Mouse (Mus musculus) WW6 (cell line): Measurements from ENCODE around the gene Ssh3.

Experiments
- DNase-seq: peaks from one replicate; pipeline ENCODE4 v3.0.0-alpha.2; 2013; ENCODE audit warnings: low read depth, low spot score

Gene Ssh3

DNA sequence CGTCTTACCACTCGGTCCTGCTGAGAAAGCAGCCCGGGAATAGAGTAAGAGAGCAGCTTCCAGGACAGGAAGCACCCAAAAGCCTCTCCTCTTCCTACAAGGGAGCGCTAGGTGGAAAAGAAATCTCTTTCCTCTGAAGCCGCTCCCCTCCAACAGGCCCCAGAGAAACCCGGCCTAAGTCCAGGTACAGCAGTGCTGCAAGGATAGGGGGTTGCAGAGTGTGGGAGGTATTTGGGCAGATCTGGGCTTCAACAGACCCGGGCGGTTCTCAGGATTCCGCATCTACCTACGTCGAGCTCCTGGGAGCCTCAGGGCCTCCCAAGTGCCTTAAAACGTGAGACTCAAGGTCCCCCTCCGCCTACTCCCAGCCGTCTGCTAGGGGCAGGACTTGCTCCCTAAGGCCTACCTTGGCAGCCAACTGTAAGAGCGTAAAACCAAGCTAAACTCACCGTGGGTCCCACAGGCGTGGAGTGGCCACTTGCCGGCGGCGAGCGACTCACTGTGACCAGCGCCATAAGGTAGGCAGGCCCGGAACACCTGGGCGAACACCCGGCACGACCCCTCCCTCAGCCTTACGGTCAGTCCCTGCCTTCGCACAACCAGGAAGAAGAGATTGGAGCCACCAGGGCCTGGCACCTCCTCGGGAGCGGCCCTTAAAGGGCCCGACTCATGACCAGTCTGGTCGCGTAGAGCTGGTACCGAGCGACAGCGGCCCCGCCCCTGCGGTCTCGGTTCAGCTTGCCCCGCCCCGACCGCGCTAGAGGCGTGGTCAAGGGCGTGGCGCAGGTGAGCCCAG lies at the start of gene Ssh3:
Gene Ssh3, minus strand, starts transcription at position 615 of the 796 bp plus-strand sequence.
- DNase-seq = no peak

- no peak for DNase-seq
Observed at GRCm38 (mm10) chr19:4317181-4317580, 48.2 kb upstream of the Ssh3 start.

- DNase-seq = no peak
Observed at GRCm38 (mm10) chr19:4315223-4315944, 46.4 kb upstream of the Ssh3 start.

DNA sequence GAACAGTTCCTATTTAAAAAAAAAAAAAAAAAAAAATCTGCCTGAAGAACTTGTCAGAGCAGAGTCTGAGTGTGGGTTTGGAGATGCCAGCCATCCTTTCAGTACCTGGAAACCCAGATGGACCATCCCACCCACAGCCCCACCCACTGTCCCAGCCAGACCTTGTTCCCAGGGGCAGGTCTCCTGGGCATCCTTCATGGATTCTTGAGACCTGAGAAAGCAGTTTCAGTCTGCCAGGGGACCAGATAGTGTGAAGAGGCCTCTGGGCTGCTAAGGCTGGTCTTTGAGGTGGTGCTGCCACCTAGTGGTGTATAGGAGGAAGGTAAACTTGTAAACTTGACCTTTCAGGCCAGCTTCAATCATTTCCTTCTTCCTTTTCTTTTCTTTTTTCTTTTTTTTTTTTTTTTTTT lies 40.8 kb upstream of the Ssh3 start:
- no peak for DNase-seq

GRCm38 (mm10) chr19:4309302-4309701 lies 40.3 kb upstream of the Ssh3 start:
- no peak for DNase-seq

- DNase-seq = no peak
Observed at GRCm38 (mm10) chr19:4306190-4306577, 37.2 kb upstream of the Ssh3 start, which contains the start of gene Grk2. Gene Grk2 (minus strand): TSS chr19:4306222.

DNA sequence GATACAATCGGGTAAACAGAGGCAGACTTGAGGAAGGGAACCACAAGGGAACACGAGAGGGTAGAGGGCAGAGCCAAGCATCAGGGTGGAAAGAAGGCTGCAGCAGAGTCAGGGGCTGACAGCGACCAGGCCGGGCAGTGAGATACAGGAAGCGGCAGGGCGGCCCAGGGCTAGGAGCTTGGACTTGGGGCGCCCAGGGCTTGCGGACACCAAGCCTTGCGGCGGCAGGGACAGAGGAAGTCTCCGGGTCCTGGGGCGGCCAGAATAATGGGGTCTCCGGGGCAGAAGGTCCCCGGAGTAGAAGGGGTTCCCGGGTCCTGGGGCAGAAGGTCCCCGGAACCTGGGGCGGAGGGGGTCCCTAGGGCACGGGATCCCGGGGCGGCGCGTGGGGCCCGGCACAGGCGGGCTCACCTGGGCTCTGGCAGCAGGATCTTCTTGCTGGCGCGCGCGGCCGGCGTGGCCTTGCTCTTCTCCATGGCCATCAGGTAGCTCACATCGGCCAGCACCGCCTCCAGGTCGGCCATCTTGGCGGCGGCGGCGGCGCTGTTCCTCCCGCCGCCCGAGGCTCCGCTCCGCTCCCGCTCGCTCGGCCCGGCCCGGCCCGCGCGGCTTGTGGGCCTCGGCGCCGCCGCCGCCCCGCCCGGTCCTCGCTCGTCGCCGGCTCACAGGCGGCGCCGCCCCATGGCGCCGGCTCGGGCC lies 36.7 kb upstream of the Ssh3 start:
- DNase-seq = no peak

DNA sequence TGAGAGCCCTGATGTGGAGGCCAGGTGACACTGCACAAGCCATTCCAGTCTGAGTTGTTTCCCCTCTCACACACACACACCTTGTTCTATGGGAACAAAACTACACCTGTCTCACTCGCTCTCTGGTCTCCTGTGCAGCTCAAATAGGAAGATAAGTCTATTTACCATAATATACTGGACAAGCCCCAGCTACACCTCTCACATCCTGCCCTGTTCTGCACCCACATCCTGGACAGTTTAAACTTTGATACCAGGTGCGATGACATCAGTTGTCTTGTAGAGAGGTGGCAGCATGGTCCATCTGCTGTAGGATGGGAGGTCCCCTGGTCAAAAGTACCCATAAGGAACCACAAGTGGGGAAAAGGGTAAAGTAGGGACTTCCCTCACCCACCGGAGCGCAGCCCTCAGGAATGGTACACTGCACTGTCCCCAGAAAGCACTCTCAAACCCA lies 35.9 kb upstream of the Ssh3 start:
- no peak for DNase-seq

DNA sequence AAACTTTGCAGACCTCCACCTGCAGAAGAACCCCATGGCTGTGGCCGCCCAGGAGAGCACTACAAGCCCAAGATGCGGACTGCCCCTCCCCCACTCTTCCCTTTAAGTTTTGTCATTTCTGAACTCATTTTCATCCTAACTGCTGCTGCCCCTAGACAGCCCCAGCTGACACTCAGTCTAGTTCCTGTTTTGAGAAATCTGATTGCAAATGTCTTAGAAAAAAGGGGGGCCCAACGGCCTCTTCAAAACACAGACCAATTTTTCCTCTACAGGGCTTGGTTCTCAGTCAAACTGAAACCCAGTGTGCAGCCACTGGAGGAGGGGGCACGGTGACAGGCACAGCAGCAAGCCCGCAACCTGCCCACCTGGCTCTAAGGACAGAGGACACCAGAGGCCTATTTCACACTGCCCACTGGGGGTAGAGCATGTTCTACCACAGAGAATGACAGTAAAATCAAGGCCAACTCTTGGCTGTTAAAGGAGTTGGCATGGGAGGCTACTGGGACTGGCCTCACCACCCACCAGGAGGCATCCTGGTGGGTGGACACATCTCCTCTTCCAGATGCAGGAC lies 35.4 kb upstream of the Ssh3 start:
- DNase-seq = no peak

DNA sequence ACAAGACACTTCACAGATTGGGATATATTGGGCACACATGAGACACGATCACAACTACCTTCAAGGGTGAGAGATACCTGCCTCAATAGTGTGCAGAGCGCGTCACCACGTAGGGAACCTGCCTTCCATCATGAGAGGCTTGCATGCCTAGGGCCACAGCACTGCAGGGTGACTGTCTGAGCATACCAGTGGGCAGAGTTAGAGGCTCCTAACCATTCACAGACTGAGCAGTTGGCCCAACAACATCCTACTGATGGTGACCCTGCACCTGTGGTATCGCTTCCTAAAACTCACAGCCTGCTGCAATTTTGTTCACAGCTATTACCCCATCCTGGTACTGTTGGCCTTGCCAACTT lies 34.6 kb upstream of the Ssh3 start:
- DNase-seq = no peak

GRCm38 (mm10) chr19:4302936-4303639 lies 34.1 kb upstream of the Ssh3 start:
- DNase-seq = no peak

GRCm38 (mm10) chr19:4301735-4302651 lies 33.0 kb upstream of the Ssh3 start:
- DNase-seq = no peak

- no peak for DNase-seq
Observed at GRCm38 (mm10) chr19:4300852-4301734, 32.1 kb upstream of the Ssh3 start.

DNA sequence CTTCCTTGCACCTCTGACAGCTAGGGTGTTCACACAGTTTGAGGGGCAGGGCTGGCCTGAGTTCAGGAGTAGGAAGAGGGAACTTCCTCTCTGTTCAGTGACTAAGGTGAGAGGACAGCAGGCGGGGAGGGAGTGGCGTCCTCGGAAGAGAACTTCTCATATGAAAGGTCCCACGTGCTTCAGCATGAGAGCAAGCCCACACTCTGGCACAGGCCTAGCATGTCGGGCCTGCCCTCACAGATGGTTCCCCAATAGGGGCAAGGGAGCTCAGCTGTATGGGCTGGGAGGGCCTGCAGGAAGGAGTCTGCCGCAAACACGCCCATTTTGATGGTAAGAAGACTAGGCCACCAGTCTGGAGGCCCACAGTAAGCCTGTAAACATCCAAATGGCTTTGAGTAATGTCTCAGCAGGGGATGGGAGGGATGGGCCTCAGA lies 31.3 kb upstream of the Ssh3 start:
- DNase-seq = no peak

DNA sequence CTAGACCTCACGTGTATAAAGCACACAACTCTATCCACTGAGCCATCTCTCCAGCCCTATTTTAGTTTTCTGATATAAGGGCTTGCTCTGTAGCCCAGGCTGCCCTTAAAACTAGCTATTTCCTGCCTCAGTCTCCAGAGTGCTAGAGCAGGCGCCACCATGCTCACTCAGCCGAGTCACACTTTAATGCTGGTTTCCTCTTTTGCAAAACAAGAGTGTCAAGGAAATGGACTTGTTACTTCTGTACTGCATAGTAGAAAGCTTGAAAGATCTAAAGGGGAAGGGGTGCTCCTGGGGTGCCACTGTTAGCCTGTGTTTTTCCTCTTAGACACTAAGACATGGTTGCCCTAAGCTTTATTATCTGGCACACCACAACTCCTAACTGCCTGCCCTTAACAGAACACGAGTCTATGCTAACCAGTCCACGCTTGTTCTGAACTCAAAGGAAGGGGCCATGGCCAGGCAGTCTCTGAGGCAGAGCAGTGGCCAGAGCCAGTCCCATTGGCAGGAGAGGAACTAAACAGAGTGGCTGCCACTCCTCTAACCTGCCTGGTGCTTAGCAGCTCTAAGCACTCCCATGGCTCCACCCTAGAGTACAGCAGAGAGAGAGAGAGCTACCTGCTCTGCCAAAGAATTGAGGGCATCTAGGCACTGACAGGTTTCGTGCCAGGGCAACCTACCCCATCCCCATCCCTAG lies 30.7 kb upstream of the Ssh3 start:
- no peak for DNase-seq

- DNase-seq = no peak
Observed at GRCm38 (mm10) chr19:4299126-4299525, 30.1 kb upstream of the Ssh3 start.

DNA sequence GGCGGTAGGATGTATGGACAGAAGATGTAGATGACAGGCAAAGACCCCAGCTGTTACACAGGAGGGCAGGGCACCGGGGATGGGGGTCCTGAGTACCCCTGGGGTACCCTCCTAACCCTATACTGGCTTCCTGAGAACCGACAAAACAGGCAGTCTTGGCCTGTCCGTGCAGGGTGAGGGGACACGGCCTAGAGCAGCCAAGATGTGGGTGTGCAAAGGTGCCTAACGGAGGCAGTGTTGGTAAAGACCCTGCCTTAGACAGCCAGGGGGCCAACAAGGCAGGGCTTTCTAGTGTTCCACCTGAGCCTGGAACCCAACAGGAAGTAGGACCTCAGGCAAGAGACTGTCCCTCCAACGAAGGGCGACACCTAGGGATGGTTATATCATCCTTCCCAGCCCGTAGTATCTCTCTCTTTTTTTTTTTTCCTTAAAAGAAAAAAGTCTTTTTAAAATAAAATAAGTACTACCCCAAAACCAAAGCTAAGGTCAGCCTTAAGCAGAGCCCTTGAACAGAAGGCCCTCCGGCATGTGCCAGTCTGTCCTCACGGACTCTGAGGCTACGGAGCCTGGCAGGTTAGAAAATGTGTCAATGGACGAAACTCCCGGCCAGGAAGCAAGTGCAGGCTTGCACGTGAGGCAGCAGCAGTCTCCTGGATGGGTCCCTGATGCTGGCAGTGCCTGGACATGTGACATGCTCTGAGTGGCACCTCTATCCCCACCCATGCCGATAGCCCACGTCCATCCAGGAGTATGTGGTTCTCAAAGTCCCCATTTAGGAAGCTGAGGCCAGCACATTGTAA lies 29.5 kb upstream of the Ssh3 start:
- no peak for DNase-seq

- DNase-seq = no peak
Observed at GRCm38 (mm10) chr19:4297851-4298250, 28.9 kb upstream of the Ssh3 start.
